Mouse (Mus musculus) gastrocnemius, postnatal 14 days (tissue): Measurements from ENCODE around the gene Nmrk2. TPM values are rescaled to one million over a fixed set of nuclear protein-coding genes. Genes with fewer than 3 reads are reported as not detected.
"Not testable (repeated sequence)": the region's sequence is repeated elsewhere in the genome, so short reads cannot be mapped to it uniquely, and the experiment has no call there.

Experiments used
- DNase-seq: peaks from one replicate; pipeline ENCODE4 v3.0.0; 2021; ENCODE audit warnings: mixed read lengths
- intact Hi-C: fragments of 180-260 bp; cut with DNase I; formaldehyde crosslinking; loops from one replicate; pipeline ENCODE4 v1.15.1; 2025; ENCODE audit warnings: low total_unique reads
- long read RNA-seq, 2 experiments: library from polyadenylated mRNA; stranded (forward); transcript quantifications; one replicate each; pipeline ENCODE4 v2.0.0; 2021
- total RNA-seq, 2 experiments: library from RNA; stranded (reverse); gene quantifications; 2 replicates each; pipeline ENCODE4 v1.2.3; 2021

The Nmrk2 gene
- total RNA-seq = 1 to 10 TPM; 1.8 to 5.5 TPM
- long read RNA-seq, experiment 1, partial matches to known transcripts = 0 of 48 reads
- long read RNA-seq, experiment 1, other reads (novel, unspliced or antisense) = 45 of 48 reads
- long read RNA-seq, experiment 2, transcript Nmrk2-201 (7 exons, 1,854 nt) = major isoform, 16 of 63 reads
- long read RNA-seq, experiment 2, partial matches to known transcripts = 1 of 63 reads
- long read RNA-seq, experiment 2, other reads (novel, unspliced or antisense) = 46 of 63 reads

DNA sequence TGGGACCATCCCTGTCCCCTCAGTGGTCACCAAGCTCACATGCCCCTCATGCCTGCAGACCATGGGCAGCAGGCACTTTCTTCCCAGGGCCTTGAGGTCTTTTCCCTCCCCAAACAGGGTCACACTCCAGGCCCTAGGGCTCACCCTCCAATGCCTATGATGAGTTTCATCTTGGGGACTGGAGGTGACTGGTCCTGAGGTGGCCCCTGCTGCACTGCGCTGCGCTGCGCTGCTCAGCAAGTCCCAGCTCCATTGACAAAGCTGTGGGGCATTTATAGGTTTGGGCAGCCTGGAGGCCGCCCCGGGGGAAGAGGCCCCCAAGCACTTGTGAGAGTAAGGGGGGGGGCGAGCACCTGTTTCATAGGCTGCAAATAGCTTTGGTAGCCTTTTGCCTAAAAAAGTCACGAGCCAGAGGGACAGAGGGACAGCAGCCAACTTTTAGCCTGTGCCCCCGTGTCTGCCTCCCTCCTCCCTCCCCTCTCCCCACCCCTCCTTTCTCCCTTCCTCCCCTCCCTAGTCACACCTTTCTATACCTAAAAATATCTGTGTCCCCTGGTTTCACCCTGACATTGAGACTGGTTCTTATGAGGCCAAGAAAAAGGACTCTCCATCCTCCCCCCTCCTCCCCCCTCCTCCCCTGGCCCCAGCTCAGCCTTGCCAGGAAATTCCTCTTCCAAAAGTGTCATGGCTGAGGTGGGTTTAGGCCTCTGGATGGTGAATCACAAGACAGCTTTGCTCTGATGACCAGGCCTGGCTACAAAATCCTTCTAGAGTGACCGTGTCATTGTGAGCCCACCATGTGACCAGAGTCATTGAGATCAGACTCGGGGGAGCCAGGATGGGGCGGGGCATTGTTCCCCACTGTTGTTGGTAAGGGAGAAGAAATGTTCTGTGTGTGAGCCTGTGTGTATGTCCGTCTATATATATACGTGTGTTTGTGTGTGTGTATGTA, at the start of gene Nmrk2:
Gene Nmrk2, minus strand, starts transcription at position 245 of the 952 bp plus-strand sequence.
- intact Hi-C loops = no loop called here
- DNase-seq = peak; percentile 71

DNA sequence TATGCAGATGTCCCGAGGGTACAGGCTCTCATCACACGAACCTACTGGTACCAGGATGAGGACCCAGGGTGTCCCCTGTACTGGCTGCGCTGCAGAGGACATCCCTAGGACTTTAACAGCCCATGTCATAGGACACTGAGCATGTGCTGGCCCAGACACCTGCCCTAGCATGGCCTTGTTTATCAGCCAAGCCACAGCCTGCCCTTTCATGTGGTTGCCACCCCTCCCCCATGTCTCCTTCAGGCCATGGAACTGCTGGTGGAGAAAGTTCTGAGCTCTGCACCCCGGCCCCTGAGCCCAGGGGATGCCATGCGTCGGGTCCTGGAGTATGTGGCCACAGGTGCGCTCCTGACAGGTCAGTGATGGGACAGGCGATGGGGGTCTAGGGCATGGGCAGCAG, 47.6 kb upstream of the Nmrk2 start:
- intact Hi-C loops = no loop called here
- no peak for DNase-seq

DNA sequence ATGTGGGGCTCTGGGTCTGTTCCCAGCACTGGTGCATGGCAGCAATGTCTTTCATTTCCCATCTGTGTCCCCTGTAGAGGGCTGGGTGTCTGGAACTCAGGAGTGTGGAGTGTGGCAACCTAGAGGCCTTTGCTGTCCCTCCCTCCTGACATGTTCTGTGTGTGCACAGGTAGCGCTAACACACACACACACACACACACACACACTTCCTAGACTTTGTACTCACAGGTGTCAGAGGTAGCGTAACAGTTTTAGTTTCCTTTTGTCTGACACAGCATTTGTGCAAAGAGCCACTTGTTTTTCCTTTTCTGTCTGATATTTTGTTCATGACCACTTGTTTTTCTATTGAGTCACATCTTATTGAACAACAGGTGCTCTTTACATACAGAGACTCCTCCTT, 46.0 kb upstream of the Nmrk2 start:
- intact Hi-C loops = no loop called here
- DNase-seq = no peak

- intact Hi-C loops = no loop called here
- no peak for DNase-seq
Measured at GRCm38 (mm10) chr10:81245166-81245565, 43.3 kb upstream of the Nmrk2 start.

DNA sequence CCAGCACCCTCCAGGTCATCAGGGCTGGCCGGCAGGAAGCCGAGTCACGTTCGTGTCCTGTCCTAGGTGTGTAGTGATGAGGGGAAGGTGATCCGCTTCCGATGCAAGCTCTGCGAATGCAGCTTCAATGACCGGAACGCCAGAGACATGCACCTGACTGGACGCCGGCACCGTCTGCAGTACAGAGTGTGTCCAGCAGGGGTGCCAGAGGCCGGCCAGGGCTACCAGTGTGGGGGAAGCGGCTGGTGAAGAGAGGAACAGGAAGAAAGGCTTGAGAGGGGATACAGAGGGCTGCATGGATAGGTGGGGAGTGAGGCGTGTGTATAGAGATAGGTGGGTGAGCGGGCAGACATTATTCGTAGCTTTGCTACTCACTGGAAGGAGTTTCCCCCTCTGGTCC, 42.7 kb upstream of the Nmrk2 start:
- intact Hi-C loops = no loop called here
- peak; percentile 79 for DNase-seq

- intact Hi-C loops = no loop called here
- no peak for DNase-seq
Measured at GRCm38 (mm10) chr10:81244146-81244545, 42.3 kb upstream of the Nmrk2 start.

GRCm38 (mm10) chr10:81242021-81242420, 40.2 kb upstream of the Nmrk2 start:
- intact Hi-C loops = no loop called here
- no peak for DNase-seq

DNA sequence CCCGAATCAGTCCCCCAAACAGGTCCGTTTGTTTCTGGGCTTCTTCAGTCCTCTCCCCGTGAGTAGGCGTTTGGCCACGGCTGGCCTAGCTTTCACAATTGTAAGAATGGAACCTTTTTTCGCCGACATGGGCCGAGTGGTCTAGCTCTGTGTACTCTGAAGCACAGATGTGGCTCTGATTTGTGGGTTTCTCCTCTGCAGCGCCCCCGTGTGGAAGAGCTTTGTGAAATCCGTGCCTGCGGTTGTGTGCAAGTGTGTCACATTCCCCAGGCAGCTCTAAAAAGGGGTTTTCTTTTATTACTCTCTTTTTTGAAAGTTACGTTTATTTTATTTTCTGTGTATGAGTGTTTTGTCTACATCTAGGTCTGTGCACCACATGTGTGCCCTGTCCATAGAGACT, 39.0 kb upstream of the Nmrk2 start:
- no peak for DNase-seq
- intact Hi-C loops = no loop called here

DNA sequence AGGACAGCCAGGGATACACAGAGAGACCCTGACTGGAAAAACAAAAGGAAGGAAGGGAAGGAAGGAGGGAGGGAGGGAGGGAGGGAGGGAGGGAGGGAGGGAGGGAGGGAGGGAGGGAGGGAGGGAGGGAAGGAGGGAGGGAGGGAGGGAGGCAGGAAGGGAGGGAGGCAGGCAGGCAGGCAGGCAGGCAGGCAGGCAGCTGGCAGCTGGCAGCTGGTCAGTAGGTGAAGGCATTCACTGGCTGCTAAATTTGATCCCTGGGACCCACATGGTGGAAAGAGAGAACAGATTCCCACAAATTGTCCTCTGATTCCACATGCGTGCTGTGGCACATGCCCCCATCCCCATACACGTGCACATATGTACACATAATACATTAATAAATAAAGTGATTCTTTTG, 36.8 kb upstream of the Nmrk2 start:
- DNase-seq = no peak
- intact Hi-C loops = no loop called here

GRCm38 (mm10) chr10:81236471-81237268, 34.8 kb upstream of the Nmrk2 start:
- intact Hi-C loops = no loop called here
- no peak for DNase-seq

GRCm38 (mm10) chr10:81234206-81234605, 32.4 kb upstream of the Nmrk2 start:
- intact Hi-C loops = no loop called here

DNA sequence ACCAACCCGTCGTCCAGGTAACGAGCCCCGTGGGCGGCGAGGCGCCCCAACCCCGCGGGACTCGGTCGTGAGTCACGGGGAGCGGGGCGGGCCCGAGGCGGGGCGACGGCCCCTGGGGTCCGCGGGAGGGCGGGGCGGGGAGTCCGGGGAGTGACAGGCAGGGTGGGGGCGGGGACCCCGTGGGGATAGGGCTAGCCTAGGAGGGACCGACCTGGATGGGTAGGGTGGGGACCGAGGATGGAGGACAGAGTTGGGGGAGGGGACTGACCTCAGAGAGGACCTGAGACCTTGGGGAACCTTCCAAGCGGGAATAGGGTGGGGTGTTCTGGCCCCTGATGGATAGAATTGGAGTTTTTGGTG, 31.4 kb upstream of the Nmrk2 start:
- no peak for DNase-seq
- intact Hi-C loops = no loop called here

More at GRCm38 (mm10) chr10:81234206-81234605, 32.4 kb upstream of the Nmrk2 start:
- no peak for DNase-seq

GRCm38 (mm10) chr10:81232580-81233225, 30.9 kb upstream of the Nmrk2 start, which contains the start of gene Zfr2:
Gene Zfr2 (plus strand): TSS chr10:81233155.
- intact Hi-C loops = no loop called here
- peak; percentile 84 for DNase-seq

DNA sequence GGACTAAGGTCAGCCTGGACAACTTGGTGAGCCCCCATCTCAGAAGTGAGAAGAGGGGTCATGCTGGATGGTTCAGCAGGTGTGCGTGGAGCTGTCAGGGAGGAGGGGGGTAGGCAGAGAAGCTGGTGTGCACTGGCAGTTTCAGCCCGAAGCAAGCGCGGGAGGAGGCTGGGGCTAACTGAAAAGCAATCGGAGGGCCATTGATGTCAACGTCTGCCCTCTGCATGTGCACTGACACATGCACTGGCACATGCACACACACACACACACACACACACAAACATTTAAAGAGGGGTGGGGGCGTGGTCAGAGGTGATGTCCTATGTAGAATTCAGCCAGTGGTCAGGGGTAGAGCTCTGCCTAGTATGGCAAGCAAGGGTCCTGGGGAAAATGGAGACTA, 29.6 kb upstream of the Nmrk2 start:
- no peak for DNase-seq
- intact Hi-C loops = no loop called here

- intact Hi-C loops = no loop called here
- no peak for DNase-seq
Measured at GRCm38 (mm10) chr10:81230438-81231332, 28.8 kb upstream of the Nmrk2 start, which contains the start of gene Atcay. Gene Atcay (minus strand): TSS chr10:81230833.

GRCm38 (mm10) chr10:81229735-81230437, 28.0 kb upstream of the Nmrk2 start:
- intact Hi-C loops = no loop called here
- DNase-seq = no peak

GRCm38 (mm10) chr10:81223731-81224130, 21.9 kb upstream of the Nmrk2 start:
- intact Hi-C loops, DNase-seq: not testable (repeated sequence)
